Mouse (Mus musculus): ENCODE measurements at regions not wholly inside any gene's neighbourhood (a gene's known extent, or its start where the extent isn't known, plus 50 kb on each side); places are given as distances from the start of the nearest gene placed in this dataset.

GRCm38 (mm10) chr5:80766591-80766990, 253.3 kb upstream of the Adgrl3 start:
- no peaks in the 10 kb centered on the region for H3K27me3 ChIP-seq (ENCODE audit: control insufficient read depth, insufficient read depth, low read length)
- no peak overlapping the region for H3K9ac ChIP-seq (ENCODE audit: low read length)
- H3K36me3 ChIP-seq (ENCODE audit: control insufficient read depth, insufficient read depth, low read length) = no peaks in the 10 kb centered on the region
- H3K9me3 ChIP-seq (replicated peaks; ENCODE audit: control insufficient read depth, low read length) = no peaks in the 10 kb centered on the region
- H3K4me1 ChIP-seq (ENCODE audit: control insufficient read depth, insufficient read depth, low read length) = no peaks in the 10 kb centered on the region
- no peak overlapping the region for H3K4me2 ChIP-seq (ENCODE audit: low read depth, low read length)
- WGBS = 54% methylated on average over 3 of the region's 3 CpGs
- H3K27ac ChIP-seq (ENCODE audit: low read length) = no peak overlapping the region
- H3K4me3 ChIP-seq (replicated peaks; ENCODE audit: low read length) = no peak overlapping the region
- no peak for ATAC-seq (ENCODE audit: insufficient read depth, low FRiP score)

GRCm38 (mm10) chr5:80783892-80784291, 236.0 kb upstream of the Adgrl3 start:
- no peak overlapping the region for H3K9ac ChIP-seq (ENCODE audit: low read length)
- H3K4me2 ChIP-seq (ENCODE audit: low read depth, low read length) = no peak overlapping the region
- H3K36me3 ChIP-seq (ENCODE audit: control insufficient read depth, insufficient read depth, low read length) = no peaks in the 10 kb centered on the region
- no peaks in the 10 kb centered on the region for H3K27me3 ChIP-seq (ENCODE audit: control insufficient read depth, insufficient read depth, low read length)
- ATAC-seq (ENCODE audit: insufficient read depth, low FRiP score) = no peak
- H3K4me3 ChIP-seq (replicated peaks; ENCODE audit: low read length) = no peak overlapping the region
- no peaks in the 10 kb centered on the region for H3K9me3 ChIP-seq (replicated peaks; ENCODE audit: control insufficient read depth, low read length)
- 82% methylated on average over 4 of the region's 4 CpGs for WGBS
- no peak overlapping the region for H3K27ac ChIP-seq (ENCODE audit: low read length)
- no peaks in the 10 kb centered on the region for H3K4me1 ChIP-seq (ENCODE audit: control insufficient read depth, insufficient read depth, low read length)

GRCm38 (mm10) chr5:80784746-80785145, 235.2 kb upstream of the Adgrl3 start:
- no peaks in the 10 kb centered on the region for H3K4me1 ChIP-seq (ENCODE audit: control insufficient read depth, insufficient read depth, low read length)
- H3K9me3 ChIP-seq (replicated peaks; ENCODE audit: control insufficient read depth, low read length) = no peaks in the 10 kb centered on the region
- WGBS = 81% methylated on average over 6 of the region's 6 CpGs
- H3K27me3 ChIP-seq (ENCODE audit: control insufficient read depth, insufficient read depth, low read length) = no peaks in the 10 kb centered on the region
- no peak overlapping the region for H3K4me3 ChIP-seq (replicated peaks; ENCODE audit: low read length)
- no peak overlapping the region for H3K4me2 ChIP-seq (ENCODE audit: low read depth, low read length)
- H3K36me3 ChIP-seq (ENCODE audit: control insufficient read depth, insufficient read depth, low read length) = no peaks in the 10 kb centered on the region
- no peak overlapping the region for H3K9ac ChIP-seq (ENCODE audit: low read length)
- no peak overlapping the region for H3K27ac ChIP-seq (ENCODE audit: low read length)
- no peak for ATAC-seq (ENCODE audit: insufficient read depth, low FRiP score)

- Histone ChIP-seq H3K4me3 (replicated peaks; ENCODE audit: low read length) (no peak overlapping the region), H3K4me1 (ENCODE audit: control insufficient read depth, insufficient read depth, low read length) (no peaks in the 10 kb centered on the region), H3K4me2 (ENCODE audit: low read depth, low read length) (no peak overlapping the region), H3K27ac (ENCODE audit: low read length) (no peak overlapping the region), H3K36me3 (ENCODE audit: control insufficient read depth, insufficient read depth, low read length) (no peaks in the 10 kb centered on the region), H3K9ac (ENCODE audit: low read length) (no peak overlapping the region), H3K27me3 (ENCODE audit: control insufficient read depth, insufficient read depth, low read length) (no peaks in the 10 kb centered on the region), H3K9me3 (replicated peaks; ENCODE audit: control insufficient read depth, low read length) (no peaks in the 10 kb centered on the region)
- no peak for ATAC-seq (ENCODE audit: insufficient read depth, low FRiP score)
- 92% methylated on average over 1 of the region's 1 CpGs for WGBS
Observed at GRCm38 (mm10) chr5:80791658-80792057, 228.3 kb upstream of the Adgrl3 start.

GRCm38 (mm10) chr5:80799777-80800176, 220.2 kb upstream of the Adgrl3 start:
- Histone ChIP-seq H3K36me3 (ENCODE audit: control insufficient read depth, insufficient read depth, low read length) (no peaks in the 10 kb centered on the region), H3K9me3 (replicated peaks; ENCODE audit: control insufficient read depth, low read length) (no peaks in the 10 kb centered on the region), H3K27me3 (ENCODE audit: control insufficient read depth, insufficient read depth, low read length) (no peaks in the 10 kb centered on the region), H3K27ac (ENCODE audit: low read length) (no peak overlapping the region), H3K4me2 (ENCODE audit: low read depth, low read length) (no peak overlapping the region), H3K4me3 (replicated peaks; ENCODE audit: low read length) (no peak overlapping the region), H3K9ac (ENCODE audit: low read length) (no peak overlapping the region), H3K4me1 (ENCODE audit: control insufficient read depth, insufficient read depth, low read length) (no peaks in the 10 kb centered on the region)
- ATAC-seq (ENCODE audit: insufficient read depth, low FRiP score) = no peak

- Histone ChIP-seq H3K4me1 (ENCODE audit: control insufficient read depth, insufficient read depth, low read length) (no peaks in the 10 kb centered on the region), H3K4me2 (ENCODE audit: low read depth, low read length) (no peak overlapping the region), H3K9ac (ENCODE audit: low read length) (no peak overlapping the region), H3K27me3 (ENCODE audit: control insufficient read depth, insufficient read depth, low read length) (no peaks in the 10 kb centered on the region), H3K4me3 (replicated peaks; ENCODE audit: low read length) (no peak overlapping the region), H3K27ac (ENCODE audit: low read length) (no peak overlapping the region), H3K36me3 (ENCODE audit: control insufficient read depth, insufficient read depth, low read length) (no peaks in the 10 kb centered on the region), H3K9me3 (replicated peaks; ENCODE audit: control insufficient read depth, low read length) (no peaks in the 10 kb centered on the region)
- ATAC-seq (ENCODE audit: insufficient read depth, low FRiP score) = no peak
- WGBS = 66% methylated on average over 2 of the region's 2 CpGs
Observed at GRCm38 (mm10) chr5:80812917-80813316, 207.0 kb upstream of the Adgrl3 start.

GRCm38 (mm10) chr5:80819208-80819607, 200.7 kb upstream of the Adgrl3 start:
- Histone ChIP-seq H3K36me3 (ENCODE audit: control insufficient read depth, insufficient read depth, low read length) (no peaks in the 10 kb centered on the region), H3K27ac (ENCODE audit: low read length) (no peak overlapping the region), H3K9ac (ENCODE audit: low read length) (no peak overlapping the region), H3K4me3 (replicated peaks; ENCODE audit: low read length) (no peak overlapping the region), H3K4me2 (ENCODE audit: low read depth, low read length) (no peak overlapping the region), H3K9me3 (replicated peaks; ENCODE audit: control insufficient read depth, low read length) (no peaks in the 10 kb centered on the region), H3K4me1 (ENCODE audit: control insufficient read depth, insufficient read depth, low read length) (no peaks in the 10 kb centered on the region), H3K27me3 (ENCODE audit: control insufficient read depth, insufficient read depth, low read length) (no peaks in the 10 kb centered on the region)
- no peak for ATAC-seq (ENCODE audit: insufficient read depth, low FRiP score)

- no peak overlapping the region for H3K4me3 ChIP-seq (replicated peaks; ENCODE audit: low read length)
- H3K27ac ChIP-seq (ENCODE audit: low read length) = no peak overlapping the region
- H3K9ac ChIP-seq (ENCODE audit: low read length) = no peak overlapping the region
- H3K9me3 ChIP-seq (replicated peaks; ENCODE audit: control insufficient read depth, low read length) = no peaks in the 10 kb centered on the region
- no peak overlapping the region for H3K4me2 ChIP-seq (ENCODE audit: low read depth, low read length)
- ATAC-seq (ENCODE audit: insufficient read depth, low FRiP score) = no peak
- H3K36me3 ChIP-seq (ENCODE audit: control insufficient read depth, insufficient read depth, low read length) = no peaks in the 10 kb centered on the region
- 63% methylated on average over 1 of the region's 1 CpGs for WGBS
- H3K4me1 ChIP-seq (ENCODE audit: control insufficient read depth, insufficient read depth, low read length) = no peaks in the 10 kb centered on the region
- H3K27me3 ChIP-seq (ENCODE audit: control insufficient read depth, insufficient read depth, low read length) = no peaks in the 10 kb centered on the region
Observed at GRCm38 (mm10) chr5:80842531-80842930, 177.4 kb upstream of the Adgrl3 start.

GRCm38 (mm10) chr5:80855034-80855433, 164.9 kb upstream of the Adgrl3 start:
- Histone ChIP-seq H3K9ac (ENCODE audit: low read length) (no peak overlapping the region), H3K27me3 (ENCODE audit: control insufficient read depth, insufficient read depth, low read length) (no peaks in the 10 kb centered on the region), H3K36me3 (ENCODE audit: control insufficient read depth, insufficient read depth, low read length) (no peaks in the 10 kb centered on the region), H3K27ac (ENCODE audit: low read length) (no peak overlapping the region), H3K9me3 (replicated peaks; ENCODE audit: control insufficient read depth, low read length) (no peaks in the 10 kb centered on the region), H3K4me1 (ENCODE audit: control insufficient read depth, insufficient read depth, low read length) (no peaks in the 10 kb centered on the region), H3K4me3 (replicated peaks; ENCODE audit: low read length) (no peak overlapping the region), H3K4me2 (ENCODE audit: low read depth, low read length) (no peak overlapping the region)
- WGBS = 75% methylated on average over 5 of the region's 5 CpGs
- no peak for ATAC-seq (ENCODE audit: insufficient read depth, low FRiP score)

- Histone ChIP-seq H3K9ac (ENCODE audit: low read length) (no peak overlapping the region), H3K4me2 (ENCODE audit: low read depth, low read length) (no peak overlapping the region), H3K27ac (ENCODE audit: low read length) (no peak overlapping the region), H3K4me3 (replicated peaks; ENCODE audit: low read length) (no peak overlapping the region), H3K9me3 (replicated peaks; ENCODE audit: control insufficient read depth, low read length) (no peaks in the 10 kb centered on the region), H3K27me3 (ENCODE audit: control insufficient read depth, insufficient read depth, low read length) (no peaks in the 10 kb centered on the region), H3K36me3 (ENCODE audit: control insufficient read depth, insufficient read depth, low read length) (no peaks in the 10 kb centered on the region), H3K4me1 (ENCODE audit: control insufficient read depth, insufficient read depth, low read length) (no peaks in the 10 kb centered on the region)
- ATAC-seq (ENCODE audit: insufficient read depth, low FRiP score) = no peak
- WGBS = 78% methylated on average over 2 of the region's 2 CpGs
Observed at GRCm38 (mm10) chr5:80876600-80876999, 143.3 kb upstream of the Adgrl3 start.

Data from stomach, embryonic 16.5 days (tissue).